Mouse (Mus musculus): ENCODE measurements at regions not wholly inside any gene's neighbourhood (a gene's known extent, or its start where the extent isn't known, plus 50 kb on each side); places are given as distances from the start of the nearest gene placed in this dataset.

DNA sequence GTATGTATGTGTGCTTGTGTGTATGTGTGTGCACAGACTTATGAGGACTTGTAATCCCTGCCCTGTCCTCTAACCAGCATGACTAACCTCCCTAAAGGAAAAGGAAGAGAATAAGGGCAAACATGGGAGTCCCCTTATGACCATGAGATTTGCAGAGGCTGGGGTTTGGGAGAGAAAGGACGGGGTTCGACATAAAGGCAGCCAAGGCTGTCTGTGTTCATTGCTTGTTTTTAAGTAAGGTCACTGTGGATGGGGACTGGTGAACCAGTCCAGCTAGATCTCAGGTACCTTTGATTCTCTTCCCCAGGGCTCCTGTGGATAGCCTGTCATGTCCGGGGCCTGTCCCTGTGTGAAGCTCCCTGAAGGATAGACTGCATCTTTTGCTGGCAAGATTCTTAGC is 55.6 kb downstream of the Irf2bp2 start:
- peaks cover 10% of the 10 kb centered on the region; the same call in 1 of the 2 replicates for H3K4me1 ChIP-seq (replicated peaks; ENCODE audit: control insufficient read depth, insufficient read depth, low read length)
- no peak overlapping the region for H3K9ac ChIP-seq (ENCODE audit: low read depth, low read length)
- no peak overlapping the region for H3K4me3 ChIP-seq (ENCODE audit: low read depth, low read length)
- no peaks in the 10 kb centered on the region for H3K9me3 ChIP-seq (ENCODE audit: control insufficient read depth)
- no peak overlapping the region for H3K27ac ChIP-seq (ENCODE audit: low read depth, low read length)
- no peaks in the 10 kb centered on the region for H3K27me3 ChIP-seq (replicated peaks; ENCODE audit: control insufficient read depth, insufficient read depth, low read length)
- H3K4me2 ChIP-seq (replicated peaks; ENCODE audit: low read depth): no peak overlapping the region
- 65% methylated on average over 3 of the region's 3 CpGs for WGBS
- TF ChIP-seq CTCF (IDR thresholded peaks at IDR 0.05; ENCODE audit: low read depth): no peak
- no peak for ATAC-seq
- no peaks in the 10 kb centered on the region for H3K36me3 ChIP-seq (ENCODE audit: control insufficient read depth, insufficient read depth)

DNA sequence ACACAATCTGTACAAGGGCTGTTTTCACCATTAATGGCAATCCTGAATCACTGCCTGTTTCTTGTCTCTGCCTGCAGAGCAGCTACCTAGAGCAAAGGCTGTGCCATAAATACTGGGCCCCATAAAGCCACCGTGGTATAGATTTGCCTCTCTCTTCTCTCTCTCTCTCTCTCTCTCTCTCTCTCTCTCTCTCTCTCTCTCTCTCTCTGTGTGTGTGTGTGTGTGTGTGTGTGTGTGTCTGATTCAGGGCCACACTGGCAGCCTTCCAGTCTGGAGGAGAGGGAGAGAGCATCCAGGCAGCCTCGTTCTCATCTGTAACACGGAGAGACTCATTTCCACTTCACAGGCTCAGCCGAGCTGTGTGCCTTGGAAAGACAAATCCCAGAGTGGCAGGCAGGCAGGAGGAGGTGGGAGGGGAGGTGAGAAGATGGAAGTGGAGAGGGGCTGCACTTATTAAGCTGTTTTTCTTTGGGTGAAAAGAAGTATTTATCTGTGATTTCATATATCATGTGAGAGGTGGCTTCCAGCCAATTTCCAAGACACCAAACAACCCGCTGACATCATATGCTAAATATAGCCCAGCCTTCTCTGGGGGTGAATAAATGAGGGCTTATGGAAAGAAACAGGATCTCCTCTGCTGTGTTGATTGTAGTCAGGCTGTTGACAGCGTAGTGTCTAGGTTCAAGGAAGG is 56.7 kb downstream of the Irf2bp2 start:
- H3K4me2 ChIP-seq (replicated peaks; ENCODE audit: low read depth): peak overlapping the region; percentile 55; the same call in 1 of the 2 replicates
- WGBS: 13% methylated on average over 6 of the region's 6 CpGs
- TF ChIP-seq CTCF (IDR thresholded peaks at IDR 0.05; ENCODE audit: low read depth): no peak

GRCm38 (mm10) chr8:126536132-126536927 is 57.5 kb downstream of the Irf2bp2 start:
- whole genome bisulfite sequencing: 17% methylated on average over 11 of the region's 11 CpGs
- Histone ChIP-seq H3K36me3 (ENCODE audit: control insufficient read depth, insufficient read depth) (no peaks in the 10 kb centered on the region), H3K27ac (ENCODE audit: low read depth, low read length) (peak overlapping the region; percentile 51), H3K27me3 (replicated peaks; ENCODE audit: control insufficient read depth, insufficient read depth, low read length) (no peaks in the 10 kb centered on the region), H3K4me3 (ENCODE audit: low read depth, low read length) (0 out of 2 replicates have a peak overlapping the region, but pooled peaks have one; percentile 11), H3K4me1 (replicated peaks; ENCODE audit: control insufficient read depth, insufficient read depth, low read length) (peaks cover 10% of the 10 kb centered on the region; the same call in 1 of the 2 replicates), H3K4me2 (replicated peaks; ENCODE audit: low read depth) (peak overlapping the region; percentile 55), H3K9me3 (ENCODE audit: control insufficient read depth) (no peaks in the 10 kb centered on the region), H3K9ac (ENCODE audit: low read depth, low read length) (no peak overlapping the region)
- peak; percentile 83 for ATAC-seq
- TF ChIP-seq CTCF (IDR thresholded peaks at IDR 0.05; ENCODE audit: low read depth): 0 out of 2 replicates have a peak, but pooled peaks have one; percentile 2

More for the DNA sequence above, 56.7 kb downstream of the Irf2bp2 start:
- H3K27ac ChIP-seq (ENCODE audit: low read depth, low read length): peak overlapping the region; percentile 51
- no peaks in the 10 kb centered on the region for H3K9me3 ChIP-seq (ENCODE audit: control insufficient read depth)
- no peaks in the 10 kb centered on the region for H3K36me3 ChIP-seq (ENCODE audit: control insufficient read depth, insufficient read depth)
- H3K27me3 ChIP-seq (replicated peaks; ENCODE audit: control insufficient read depth, insufficient read depth, low read length): no peaks in the 10 kb centered on the region
- no peak overlapping the region for H3K9ac ChIP-seq (ENCODE audit: low read depth, low read length)
- peak; percentile 39; the same call in 1 of the 2 replicates for ATAC-seq
- peaks cover 10% of the 10 kb centered on the region; the same call in 1 of the 2 replicates for H3K4me1 ChIP-seq (replicated peaks; ENCODE audit: control insufficient read depth, insufficient read depth, low read length)
- H3K4me3 ChIP-seq (ENCODE audit: low read depth, low read length): no peak overlapping the region

DNA sequence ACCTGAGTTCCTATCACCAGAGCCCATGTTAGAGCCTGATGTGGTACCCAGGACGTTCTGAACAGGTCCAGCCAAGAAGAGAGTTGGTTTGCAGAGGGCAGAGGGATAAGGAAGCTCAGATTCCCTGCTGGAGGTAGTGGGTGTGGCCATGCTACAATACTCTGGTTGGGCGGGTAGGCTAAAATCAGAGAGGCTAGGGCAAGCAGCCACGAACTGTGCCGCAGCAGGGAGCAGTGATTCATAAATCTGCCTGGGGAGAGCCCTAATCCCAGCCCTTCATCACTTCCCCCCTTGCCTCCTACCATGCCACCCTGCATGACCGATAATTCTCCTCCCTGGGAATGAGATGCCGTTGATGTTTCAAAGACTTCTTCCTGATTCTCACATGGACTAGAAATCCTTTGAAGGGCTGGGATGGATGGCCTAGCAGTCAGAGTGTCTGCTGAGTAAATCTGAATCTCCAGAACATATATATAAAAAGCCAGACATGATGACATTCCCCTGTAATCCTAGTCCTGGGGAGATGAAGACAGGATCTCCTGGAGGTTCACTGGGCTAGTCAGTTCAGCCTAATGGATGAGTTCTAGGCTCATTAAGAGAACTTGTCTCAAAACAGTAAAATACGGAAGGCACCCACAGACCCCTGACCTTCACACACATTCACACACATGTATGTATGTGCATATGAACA is 57.6 kb upstream of the Tarbp1 start:
- H3K9ac ChIP-seq (ENCODE audit: low read depth, low read length): no peak overlapping the region
- whole genome bisulfite sequencing: 34% methylated on average over 7 of the region's 7 CpGs
- no peak for TF ChIP-seq CTCF (IDR thresholded peaks at IDR 0.05; ENCODE audit: low read depth)
- no peaks in the 10 kb centered on the region for H3K36me3 ChIP-seq (ENCODE audit: control insufficient read depth, insufficient read depth)
- H3K4me3 ChIP-seq (ENCODE audit: low read depth, low read length): no peak overlapping the region
- H3K27me3 ChIP-seq (replicated peaks; ENCODE audit: control insufficient read depth, insufficient read depth, low read length): no peaks in the 10 kb centered on the region
- H3K27ac ChIP-seq (ENCODE audit: low read depth, low read length): no peak overlapping the region
- H3K9me3 ChIP-seq (ENCODE audit: control insufficient read depth): no peaks in the 10 kb centered on the region
- no peak overlapping the region for H3K4me2 ChIP-seq (replicated peaks; ENCODE audit: low read depth)
- peaks cover 12% of the 10 kb centered on the region for H3K4me1 ChIP-seq (replicated peaks; ENCODE audit: control insufficient read depth, insufficient read depth, low read length)
- ATAC-seq: no peak

GRCm38 (mm10) chr8:126531459-126531858 is 56.6 kb upstream of the Tarbp1 start:
- WGBS: 76% methylated on average over 7 of the region's 7 CpGs
- no peak for TF ChIP-seq CTCF (IDR thresholded peaks at IDR 0.05; ENCODE audit: low read depth)
- Histone ChIP-seq H3K4me3 (ENCODE audit: low read depth, low read length) (no peak overlapping the region), H3K4me1 (replicated peaks; ENCODE audit: control insufficient read depth, insufficient read depth, low read length) (peaks cover 16% of the 10 kb centered on the region), H3K4me2 (replicated peaks; ENCODE audit: low read depth) (no peak overlapping the region), H3K9me3 (ENCODE audit: control insufficient read depth) (no peaks in the 10 kb centered on the region), H3K27ac (ENCODE audit: low read depth, low read length) (no peak overlapping the region), H3K27me3 (replicated peaks; ENCODE audit: control insufficient read depth, insufficient read depth, low read length) (no peaks in the 10 kb centered on the region), H3K9ac (ENCODE audit: low read depth, low read length) (no peak overlapping the region), H3K36me3 (ENCODE audit: control insufficient read depth, insufficient read depth) (no peaks in the 10 kb centered on the region)
- ATAC-seq: no peak

DNA sequence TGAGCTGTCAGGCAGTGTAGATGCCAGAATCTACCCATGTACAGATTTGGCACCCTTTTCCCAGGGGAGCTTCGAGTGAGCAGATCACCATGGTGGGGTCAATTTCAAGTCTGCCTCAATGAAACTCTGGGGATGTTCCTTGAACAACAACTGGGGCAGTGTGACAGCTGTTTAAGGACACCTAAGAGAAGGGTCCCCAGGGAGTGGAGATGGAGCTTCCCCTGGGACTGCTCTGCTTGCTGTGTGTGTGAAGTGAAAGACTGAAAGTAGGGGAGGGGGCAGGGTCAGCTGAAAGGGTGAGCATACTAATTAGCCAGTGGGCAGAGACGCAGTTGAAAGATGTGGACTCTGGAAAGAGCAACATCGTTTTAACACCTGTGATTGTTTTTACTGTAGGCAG is 54.5 kb upstream of the Tarbp1 start:
- Histone ChIP-seq H3K27me3 (replicated peaks; ENCODE audit: control insufficient read depth, insufficient read depth, low read length) (no peaks in the 10 kb centered on the region), H3K4me2 (replicated peaks; ENCODE audit: low read depth) (no peak overlapping the region), H3K27ac (ENCODE audit: low read depth, low read length) (no peak overlapping the region), H3K4me3 (ENCODE audit: low read depth, low read length) (no peak overlapping the region), H3K36me3 (ENCODE audit: control insufficient read depth, insufficient read depth) (no peaks in the 10 kb centered on the region), H3K4me1 (replicated peaks; ENCODE audit: control insufficient read depth, insufficient read depth, low read length) (peaks cover 11% of the 10 kb centered on the region), H3K9me3 (ENCODE audit: control insufficient read depth) (no peaks in the 10 kb centered on the region), H3K9ac (ENCODE audit: low read depth, low read length) (no peak overlapping the region)
- ATAC-seq: no peak
- TF ChIP-seq CTCF (IDR thresholded peaks at IDR 0.05; ENCODE audit: low read depth): no peak
- 51% methylated on average over 3 of the region's 3 CpGs for WGBS

Measured in intestine, postnatal 0 days (tissue).